Mouse (Mus musculus) lung, postnatal 10 days (tissue): ENCODE data around the gene Mapk7.

Experiments
- DNase-seq: peaks from one replicate; pipeline ENCODE4 v3.0.0; 2021

The Mapk7 gene

DNA sequence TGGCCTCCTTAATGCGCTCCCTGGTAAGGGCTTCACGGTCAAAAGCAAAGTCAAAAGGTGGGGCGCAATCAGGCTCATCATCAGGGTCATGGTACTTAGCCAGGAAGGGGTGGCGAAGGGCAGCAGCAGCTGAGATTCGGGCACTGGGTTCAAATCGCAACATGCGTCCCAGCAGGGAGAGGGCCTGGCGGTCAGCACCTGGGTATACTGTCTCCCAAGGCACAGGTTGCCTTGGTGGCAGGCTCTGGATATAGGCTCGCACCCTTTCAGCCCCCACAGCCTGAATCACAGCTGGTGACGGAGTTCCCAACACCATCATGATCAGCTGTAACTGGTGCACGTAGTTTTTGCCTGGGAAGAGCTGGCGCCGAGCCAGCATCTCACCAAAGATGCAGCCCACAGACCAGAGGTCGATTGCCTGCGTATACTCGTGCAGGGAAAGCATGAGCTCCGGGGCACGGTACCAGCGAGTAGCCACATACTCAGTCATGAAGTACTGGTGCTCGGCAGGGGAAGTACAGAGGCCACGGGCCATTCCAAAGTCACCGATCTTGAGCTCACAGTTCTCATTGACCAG, 3.2 kb downstream of the Mapk7 start:
- no peak for DNase-seq

DNA sequence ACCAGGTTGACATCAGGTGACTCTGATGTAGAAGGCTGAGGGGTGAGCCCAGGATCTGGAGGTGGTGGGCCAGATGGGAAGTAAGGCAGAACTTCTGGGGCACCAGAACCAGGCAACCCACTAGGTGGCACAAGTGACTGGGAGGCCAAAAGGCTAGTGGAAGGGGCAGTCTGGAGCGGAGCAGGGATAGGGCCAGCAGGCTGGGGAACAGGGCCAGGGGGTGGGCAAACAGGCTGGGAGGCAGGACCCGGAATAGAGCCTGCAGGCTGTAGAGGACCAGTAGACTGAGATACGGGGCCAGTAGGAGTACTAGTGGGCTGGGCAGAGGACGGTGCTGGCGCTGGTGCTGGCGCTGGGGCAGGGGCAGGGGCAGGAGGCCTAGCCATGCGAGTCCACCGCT, 4.3 kb downstream of the Mapk7 start:
- peak; percentile 54 for DNase-seq

DNA sequence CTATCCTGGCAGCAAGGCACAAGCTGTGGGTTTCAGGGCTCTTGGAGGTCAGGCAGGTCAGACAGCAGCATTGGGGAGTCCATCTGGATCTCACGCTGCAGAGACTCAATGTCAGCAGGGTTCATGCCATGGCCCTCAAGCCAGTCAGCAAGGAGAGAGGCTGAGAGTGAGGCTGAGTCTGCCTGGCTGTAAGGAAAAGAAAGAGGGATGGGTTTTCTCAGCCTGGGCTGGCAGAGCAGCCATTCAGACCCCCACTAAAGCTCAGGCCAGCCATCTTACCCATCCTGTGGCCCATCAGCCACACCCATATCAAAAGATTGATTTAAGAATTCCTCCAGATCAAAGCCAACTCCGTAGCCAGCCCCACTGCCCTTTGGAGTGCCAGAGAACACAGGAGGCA, 5.1 kb downstream of the Mapk7 start:
- DNase-seq: no peak

DNA sequence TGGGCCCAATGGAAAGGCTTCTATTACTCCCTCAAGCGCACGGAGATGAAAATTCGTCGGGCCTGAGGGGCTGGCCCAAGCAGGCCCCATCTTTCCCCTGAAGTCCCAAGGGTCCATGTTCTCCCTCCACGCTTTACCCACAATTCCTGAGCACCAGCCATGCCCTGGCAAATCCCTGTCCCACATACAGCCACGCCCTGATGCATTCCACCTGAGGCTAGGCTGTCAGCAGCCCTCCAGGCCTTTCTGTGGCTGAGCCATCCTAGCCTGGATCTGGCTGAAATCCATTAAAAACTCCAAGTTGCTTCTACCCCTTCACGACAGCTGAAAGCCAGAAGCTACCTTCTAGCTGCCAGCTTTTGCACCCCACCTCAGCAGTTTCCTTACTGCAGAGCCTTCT, 6.3 kb downstream of the Mapk7 start:
- DNase-seq: no peak

DNA sequence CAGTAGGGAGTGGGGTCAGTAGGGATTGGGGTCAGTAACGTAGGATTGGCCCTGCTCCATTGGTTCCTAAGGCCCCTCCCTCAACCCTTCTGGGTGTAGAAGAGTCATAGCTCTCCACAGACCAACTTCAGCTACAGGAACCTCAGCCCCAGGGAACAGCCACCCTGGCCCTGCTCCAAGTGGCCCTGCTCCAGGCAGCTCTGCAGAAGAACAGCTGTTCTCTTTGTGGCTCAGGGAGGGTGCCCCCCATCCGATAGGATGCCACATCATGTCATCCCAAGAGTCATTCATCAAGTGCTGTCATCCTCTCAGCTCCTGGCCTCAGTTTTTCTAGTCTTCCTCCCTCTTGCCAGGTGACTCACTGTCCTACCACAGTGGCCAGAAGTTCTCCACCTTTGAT, 6.8 kb downstream of the Mapk7 start:
- DNase-seq: peak; percentile 92

DNA sequence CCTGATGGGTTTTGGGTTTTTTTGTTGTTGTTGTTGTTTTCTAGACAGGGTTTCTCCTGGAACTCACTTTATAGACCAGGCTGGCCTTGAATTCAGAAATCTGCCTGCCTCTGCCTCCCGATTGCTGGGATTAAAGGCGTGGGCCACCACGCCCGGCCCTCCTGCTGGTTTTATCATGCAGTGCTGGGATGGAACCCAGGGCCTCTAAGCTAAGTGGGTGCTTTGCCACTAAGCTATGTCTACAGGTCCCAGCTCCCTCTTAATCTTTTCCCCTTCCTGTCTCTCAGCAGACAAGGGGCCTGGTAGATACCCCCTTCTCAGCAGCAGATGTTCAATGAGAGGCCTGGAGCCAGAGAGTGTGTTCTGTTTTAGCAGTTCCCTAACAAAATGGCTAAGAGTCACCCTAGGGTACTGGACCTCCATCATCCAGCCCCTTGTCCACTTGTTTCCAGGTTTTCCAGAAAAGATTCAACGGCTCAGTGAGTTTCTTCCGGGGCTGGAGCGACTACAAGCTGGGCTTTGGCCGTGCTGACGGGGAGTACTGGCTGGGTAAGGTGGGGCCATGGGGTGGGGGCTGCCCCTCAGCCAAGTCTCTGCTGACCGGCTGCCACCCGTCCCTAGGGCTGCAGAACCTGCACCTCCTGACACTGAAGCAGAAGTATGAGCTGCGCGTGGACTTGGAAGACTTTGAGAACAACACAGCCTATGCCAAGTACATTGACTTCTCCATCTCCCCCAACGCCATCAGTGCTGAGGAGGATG, 7.6 kb downstream of the Mapk7 start:
- DNase-seq: no peak

DNA sequence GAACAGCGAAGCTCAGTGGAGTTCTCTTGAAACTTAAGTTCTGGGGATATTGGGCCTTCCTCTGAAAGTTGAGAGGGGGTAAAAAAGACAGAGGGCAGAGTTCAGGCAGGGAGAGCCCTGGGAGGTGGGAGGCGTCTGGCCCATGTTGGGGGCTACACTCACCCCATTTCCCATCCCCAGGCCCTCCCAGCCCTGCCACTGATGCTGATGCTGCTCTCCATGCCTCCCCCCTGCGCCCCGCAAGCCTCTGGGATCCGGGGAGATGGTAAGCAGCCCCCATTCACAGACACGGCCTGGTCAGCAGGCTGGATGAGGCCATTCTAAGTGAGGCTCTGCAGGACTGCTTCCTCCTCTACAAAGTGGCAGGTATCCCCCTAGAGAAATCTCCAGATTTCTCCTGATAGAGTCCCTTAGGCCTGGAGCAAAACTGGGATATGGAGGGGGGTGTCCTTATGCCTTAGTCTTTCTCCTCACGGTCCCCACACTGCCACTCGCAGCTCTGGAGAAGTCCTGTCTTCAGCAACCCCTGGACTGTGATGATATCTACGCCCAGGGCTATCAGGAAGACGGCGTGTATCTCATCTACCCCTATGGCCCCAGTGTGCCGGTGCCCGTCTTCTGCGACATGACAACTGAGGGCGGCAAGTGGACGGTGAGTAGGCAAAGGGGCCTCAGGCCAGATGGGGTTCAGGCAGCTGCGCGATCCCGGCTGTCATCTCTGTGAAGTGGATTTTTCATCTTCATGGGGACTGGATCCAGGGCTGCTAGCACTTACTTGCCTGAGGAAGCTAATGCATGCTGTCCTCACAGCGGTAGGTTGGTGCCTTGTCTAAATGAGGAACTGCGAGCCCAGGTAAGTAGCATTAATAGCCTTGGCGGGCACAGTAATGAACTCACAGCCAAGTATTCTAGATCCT, 8.4 kb downstream of the Mapk7 start:
- peak; percentile 22 for DNase-seq

DNA sequence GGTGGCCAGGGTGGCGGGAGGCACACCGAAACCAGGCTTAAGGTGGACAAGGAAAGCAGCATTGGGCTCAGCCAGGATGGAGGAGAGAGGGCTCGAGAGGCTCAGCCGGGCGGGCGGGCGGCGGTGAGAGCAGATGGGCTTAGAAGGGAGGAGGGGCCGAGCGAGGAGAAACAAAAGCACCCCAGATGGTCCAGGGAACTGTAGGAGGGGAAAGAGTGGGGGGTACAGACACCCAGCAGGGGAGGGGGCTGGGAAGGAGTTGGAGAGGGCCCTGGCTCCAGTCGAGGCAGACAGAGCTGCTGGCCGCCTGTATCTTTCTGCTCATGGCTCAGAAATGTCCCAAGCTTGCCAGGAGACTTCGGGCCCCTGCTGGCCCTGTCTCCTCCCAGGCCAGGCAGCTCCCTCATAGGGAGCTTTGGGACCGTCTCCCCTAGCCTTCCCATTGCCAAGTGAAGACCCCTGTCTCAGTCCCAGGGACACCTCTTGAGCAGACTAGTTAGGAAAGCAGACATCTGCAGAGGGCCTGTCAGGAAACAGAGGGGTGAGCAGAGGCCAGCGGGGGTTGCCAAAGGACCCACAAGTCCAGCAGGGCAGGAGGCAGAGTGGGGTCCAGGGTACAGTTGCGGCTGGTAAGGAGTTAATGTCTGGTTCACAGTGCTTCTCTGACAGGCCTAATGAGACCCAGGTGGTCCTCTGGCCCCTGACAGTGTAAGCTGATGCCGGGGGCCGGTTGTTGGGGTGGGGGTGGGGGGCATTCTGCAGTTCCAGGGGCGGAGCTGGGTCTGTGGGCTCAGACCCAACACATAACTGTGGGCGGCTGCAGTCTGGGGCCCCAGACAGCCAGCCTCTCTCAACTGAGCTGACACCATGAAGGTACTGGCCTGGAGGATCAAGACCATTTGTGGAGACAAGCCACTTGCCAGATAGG, 9.3 kb downstream of the Mapk7 start, which contains the start of gene Mfap4:
Mfap4 (plus strand) TSS at position 819 of the 928 bp plus-strand sequence.
- peak; percentile 86 for DNase-seq

DNA sequence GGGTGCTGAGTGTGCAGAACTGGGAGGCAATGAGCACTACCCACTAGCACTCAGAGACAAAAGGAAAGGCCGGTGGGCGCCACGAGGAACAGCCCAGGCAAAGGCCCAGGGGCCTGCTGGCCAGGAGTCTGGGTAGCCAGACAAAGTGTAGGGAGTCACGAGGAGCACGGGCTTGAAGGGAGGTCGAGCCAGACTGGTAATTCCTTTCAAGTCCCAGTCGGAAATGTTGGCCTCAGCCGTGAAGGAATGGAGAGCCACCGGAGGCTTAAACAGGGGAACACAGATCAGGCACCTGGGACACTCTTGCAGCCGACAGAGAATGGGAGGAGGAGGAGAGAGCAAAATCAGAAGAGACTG, 10.0 kb downstream of the Mapk7 start:
- DNase-seq: peak; percentile 13

DNA sequence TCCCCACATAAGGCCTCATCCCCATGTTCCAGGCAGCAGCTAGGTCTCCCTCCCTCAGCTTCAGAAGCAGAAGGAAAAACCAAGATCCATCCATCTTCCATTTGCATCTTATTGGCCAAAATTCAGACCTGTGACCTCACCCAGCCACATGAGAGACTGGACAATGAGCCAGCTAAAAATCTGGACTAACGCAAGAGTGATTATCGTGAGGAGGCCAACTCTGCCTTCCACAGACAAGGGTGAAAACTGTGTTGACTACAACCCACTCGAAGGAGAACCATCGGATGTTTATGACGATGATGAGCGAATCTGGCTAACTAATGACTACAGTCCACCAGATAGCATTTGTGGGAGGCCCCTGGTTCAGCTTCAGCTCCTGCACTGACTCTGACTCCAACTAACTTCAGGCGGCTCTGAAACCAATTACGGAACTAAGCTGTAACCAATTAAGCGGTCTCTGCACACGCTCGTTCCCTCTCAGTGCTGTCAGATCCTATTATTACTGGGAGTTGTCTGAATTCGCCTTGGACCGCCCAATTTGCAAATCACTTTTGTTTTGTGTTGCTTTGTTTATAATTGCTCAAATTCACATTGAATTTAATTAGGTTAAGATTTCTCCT, 10.9 kb downstream of the Mapk7 start:
- DNase-seq: peak; percentile 41

DNA sequence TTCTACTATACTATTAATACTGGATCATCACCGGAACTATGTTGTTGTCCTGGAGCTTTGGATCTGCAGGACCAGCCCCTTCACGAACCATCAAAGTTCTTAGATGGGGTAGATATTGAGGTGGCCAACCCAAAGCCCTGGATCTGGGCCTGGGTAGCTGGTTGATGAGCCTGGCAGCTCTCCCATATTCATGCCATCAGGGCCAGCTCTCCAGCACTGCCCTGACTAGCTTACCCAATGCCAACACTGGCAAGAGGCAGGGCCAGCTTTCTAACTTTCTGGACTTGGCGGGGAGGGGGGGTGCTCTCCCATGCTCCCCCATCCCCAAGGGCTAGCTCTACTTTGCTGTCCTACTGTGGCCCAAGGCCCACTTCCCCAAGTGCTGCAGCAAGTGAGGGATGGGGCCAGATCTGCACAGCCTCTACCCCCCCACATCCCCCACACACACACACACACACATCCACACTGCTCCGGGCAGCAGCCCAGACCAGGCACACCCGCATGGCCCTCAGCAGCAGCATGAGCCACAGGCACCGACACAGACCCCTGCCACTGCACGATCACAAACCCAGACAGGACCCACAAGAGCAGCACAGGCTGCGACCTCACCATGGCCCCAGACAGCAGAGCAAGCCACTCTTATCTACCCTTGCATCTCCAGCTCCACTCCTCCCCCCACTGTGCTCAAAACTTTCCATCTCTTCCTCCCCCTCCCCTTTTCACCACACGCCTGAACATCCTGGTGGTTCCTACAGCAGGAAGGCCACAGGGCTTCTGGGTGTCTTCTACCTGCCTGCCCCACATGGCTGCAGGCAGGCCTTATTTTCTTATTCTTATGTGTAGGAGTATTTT, 12.7 kb downstream of the Mapk7 start:
- DNase-seq: no peak

DNA sequence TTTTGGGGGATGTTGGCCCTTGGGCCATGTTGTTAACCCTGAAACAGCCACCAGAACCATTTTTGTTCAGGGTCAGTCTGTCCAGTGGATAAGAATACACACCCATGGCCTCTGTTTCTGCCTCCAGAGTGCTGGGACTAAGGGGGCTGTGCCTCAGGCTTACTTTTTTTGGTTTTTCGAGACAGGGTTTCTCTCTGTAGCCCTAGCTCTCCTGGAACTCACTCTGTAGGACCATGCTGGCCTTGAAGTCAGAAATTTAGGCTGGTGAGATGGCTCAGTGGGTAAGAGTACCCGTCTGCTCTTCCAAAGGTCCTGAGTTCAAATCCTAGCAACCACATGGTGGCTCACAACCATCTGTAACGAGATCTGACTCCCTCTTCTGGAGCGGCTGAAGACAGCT, 15.4 kb downstream of the Mapk7 start:
- no peak for DNase-seq

DNA sequence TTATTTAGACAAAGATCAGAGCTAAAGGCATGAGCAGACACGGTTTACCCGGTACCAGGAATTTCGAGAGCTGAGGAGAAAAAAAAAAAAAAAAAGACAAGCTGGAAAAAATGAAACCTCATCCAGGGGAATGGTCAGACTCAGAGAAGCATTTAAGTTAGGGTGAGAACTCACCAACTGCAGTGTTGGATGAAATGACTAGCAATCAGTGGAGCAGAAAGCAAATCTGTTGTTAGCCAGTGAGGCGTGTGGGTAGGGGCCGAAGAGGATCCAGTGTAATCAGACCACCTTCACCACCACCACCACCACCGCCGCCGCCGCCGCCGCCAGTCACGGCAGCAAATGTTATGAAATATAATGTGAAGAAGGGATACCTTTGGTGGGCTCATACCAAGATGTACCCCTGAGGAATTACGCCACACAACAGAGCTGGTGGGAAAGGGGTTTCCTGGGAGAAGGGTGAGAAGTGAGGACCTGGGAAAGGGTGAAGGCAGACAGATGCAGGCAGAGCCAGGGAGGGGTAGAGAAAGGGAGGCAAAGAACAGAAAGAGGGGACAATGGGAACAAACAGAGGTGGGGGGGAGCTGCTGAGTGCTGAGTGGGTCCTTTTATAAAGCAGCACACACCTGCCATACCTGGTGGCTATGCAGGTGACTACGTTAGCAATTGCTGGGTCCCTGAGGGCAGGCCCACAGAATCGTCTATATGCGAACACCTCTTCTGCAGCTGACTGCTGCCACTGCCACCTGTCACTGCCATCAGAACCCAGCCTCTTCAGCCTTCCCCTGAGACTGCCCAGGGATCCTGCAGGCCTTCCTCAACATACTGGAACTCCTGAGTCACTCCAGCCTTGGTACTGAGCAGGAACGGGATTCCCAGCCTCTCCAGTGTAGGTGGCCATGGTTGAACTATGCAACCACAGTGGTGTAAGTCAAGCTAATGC, 16.4 kb downstream of the Mapk7 start:
- no peak for DNase-seq

DNA sequence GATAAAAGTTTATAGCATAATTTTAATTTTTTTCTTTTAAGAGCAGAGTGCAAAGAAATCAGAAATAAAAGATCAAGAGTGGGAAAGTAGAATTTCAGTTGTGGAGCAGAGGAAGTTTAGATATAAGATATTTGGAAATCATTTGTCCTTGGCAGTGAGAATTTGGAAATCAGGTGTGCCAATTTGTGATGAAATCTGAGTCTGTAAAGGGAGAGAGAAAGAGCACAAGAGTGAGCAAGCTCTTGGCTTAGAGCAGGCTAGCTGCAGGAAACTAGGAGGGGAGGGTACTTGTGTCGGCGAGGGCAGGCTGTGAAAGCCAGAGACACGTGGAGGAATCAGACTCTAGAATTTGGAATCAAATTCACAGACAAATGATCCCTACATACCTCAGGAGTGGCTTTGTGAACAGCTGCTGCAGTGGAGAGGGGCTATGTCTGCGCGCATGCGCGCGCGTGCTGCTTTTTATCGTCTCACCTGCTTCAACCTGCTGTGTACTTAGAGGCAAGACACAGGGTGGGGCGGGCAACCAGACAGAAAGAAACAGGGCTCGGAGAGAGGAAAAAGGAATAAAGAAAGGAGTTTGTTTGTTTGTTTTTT, 17.3 kb downstream of the Mapk7 start:
- DNase-seq: no peak

DNA sequence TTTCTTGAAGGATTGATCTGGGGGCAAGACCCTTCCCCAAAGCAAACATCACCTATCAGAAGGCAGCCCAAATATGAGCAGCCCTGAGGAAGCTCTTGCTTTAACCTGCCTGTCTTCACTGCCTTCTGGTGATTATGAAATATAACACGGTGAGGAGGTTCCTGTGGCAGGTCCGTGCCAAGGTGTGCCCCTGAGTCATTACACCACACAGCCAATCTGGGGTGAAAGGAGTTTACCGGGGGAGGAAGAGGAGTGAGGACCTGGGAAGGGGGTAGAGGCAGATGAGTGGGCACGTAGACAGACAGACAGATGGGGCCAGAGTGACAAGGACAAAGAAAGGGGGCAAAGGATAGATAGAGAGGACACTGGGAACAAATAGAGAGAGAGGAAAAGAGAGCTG, 20.6 kb downstream of the Mapk7 start:
- no peak for DNase-seq

DNA sequence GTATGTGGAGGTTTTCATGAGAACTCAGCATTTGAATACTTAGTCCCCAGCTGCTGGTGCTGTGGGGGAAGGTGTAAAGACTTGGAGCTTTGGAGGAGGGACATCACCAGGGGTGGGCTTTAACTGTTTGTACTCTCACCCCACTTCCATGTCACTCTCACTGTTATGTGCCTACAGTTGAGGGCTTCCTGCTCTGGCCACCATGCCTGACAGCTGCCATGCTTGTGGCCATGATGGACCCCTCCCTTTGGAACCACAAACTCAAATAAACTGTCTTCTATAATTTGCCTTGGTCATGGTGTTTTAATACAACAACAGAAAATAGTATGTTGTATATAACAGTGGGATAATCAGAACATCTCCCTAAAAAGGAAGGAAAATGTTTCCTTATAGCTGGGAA, 23.3 kb downstream of the Mapk7 start:
- DNase-seq: no peak

DNA sequence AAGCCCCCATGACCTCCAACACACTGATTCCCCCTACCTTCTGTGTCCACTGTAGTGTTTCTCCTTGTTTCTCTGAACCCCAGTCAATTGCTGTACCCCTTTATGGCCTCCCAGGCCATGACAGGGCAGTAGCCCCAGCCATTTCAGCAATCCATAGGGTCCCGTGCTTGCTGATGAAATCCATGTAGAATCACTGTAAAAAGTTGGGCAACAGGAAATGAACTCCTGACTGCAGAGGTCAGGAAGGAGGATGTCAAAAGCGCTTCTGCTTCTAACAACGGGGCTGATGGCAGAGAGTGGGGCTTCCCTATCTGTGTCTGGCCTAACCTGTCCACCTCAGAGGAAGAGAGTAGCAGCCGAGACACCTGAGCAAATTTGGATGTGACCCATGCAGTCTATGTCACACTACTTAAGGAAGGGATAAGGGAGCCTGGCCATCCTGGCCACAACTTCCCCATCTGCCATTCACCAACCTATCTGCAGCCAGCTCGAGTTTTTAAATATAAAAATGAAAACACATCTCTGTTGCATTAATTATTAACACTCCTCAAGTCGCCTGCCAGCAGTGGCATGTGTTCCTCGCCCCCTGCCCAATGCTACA, 24.8 kb downstream of the Mapk7 start:
- DNase-seq: no peak

DNA sequence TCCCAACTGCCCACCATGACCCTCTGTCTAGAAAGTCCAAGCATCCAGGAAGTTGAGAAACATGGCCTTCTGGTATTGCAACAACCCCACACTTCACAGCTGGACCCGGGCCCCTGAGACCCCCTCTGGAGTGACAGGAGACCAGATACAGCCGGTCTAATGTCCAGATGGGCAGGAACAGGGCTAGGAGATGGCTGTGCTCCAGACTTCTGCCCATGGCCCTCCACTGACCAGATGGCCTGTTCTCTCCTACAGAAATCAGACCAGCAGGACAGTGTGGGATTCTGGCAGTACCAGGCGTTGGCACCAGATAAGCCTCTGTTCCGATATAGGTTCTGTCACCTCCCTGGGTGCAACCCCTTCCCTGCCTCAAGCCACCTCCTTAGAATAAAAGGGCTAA, 25.7 kb downstream of the Mapk7 start:
- peak; percentile 79 for DNase-seq

DNA sequence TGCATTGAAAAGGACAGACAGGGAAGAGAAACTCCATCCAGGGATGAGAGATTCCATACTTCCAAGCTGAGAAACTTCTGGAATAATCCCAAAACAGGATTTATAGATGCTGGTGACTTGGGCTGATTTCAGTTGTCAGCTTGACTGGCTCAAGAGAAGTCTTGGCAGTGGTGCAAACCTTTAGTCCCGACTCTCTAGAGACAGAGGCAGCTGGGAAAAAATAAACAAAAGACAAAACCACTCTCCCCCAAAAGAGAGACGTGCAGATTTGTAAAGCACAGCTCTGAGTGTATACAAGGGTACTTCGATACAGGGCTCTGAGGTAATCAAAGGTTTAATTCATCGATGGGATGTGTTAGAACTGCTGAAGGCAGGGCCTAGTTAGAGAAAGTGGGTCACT, 28.8 kb downstream of the Mapk7 start:
- DNase-seq: no peak
